Mouse (Mus musculus): ENCODE measurements around the gene Gosr2.

DNA sequence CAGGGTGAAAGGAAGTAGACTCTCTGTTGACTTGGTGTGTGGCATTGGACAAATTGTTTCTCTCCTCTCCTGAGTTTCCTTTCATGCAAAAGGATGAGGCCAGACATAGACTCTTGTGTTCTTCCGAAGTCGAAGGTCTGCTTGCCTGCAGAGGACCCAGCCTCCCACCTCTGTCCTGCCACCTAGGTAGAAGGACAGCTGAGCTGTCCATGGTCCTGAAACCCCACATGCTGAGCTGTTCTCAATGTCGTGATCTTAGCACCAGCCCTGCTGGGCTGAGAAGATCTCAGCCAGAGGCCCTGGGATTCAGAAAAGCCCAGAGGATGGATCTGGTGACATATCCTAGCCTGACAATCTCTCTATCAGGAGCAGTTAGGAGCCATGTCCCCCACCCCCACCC, 41.2 kb downstream of the Gosr2 start:
- TF ChIP-seq CTCF (conservative IDR thresholded peaks at IDR 0.05 in 1 of 2, IDR thresholded peaks at IDR 0.05 in 1 of 2; ENCODE audit: low read depth in 2 of 2, low read length in 2 of 2) (no peak), RAD21 (IDR thresholded peaks at IDR 0.05; ENCODE audit: low read depth, low read length) (no peak), USF2 (conservative IDR thresholded peaks at IDR 0.05; ENCODE audit: low read depth, low read length) (no peak), ZC3H11A (IDR thresholded peaks at IDR 0.05; ENCODE audit: low read depth, low read length) (no peak), SMC3 (IDR thresholded peaks at IDR 0.05; ENCODE audit: low read depth, low read length) (no peak), MAZ (IDR thresholded peaks at IDR 0.05; ENCODE audit: low read depth, low read length) (no peak)

Data from CH12.LX (cell line).